Mouse (Mus musculus) CH12.LX (cell line): ENCODE measurements around the gene Skap1. TPM values are rescaled to one million over a fixed set of nuclear protein-coding genes. Genes with fewer than 3 reads are reported as not detected.

ENCODE experiments used
- DNase-seq: peaks from one replicate; pipeline ENCODE4 v3.0.0-alpha.2; 2013; ENCODE audit errors: extremely low read depth
- H3K27ac ChIP-seq: 2 replicates; pipeline ENCODE4 v1.5.1; 2012; ENCODE audit warnings: low read depth, mild to moderate bottlenecking, control low read depth, moderate library complexity; ENCODE audit not compliant: insufficient read depth
- H3K27me3 ChIP-seq: replicated peaks from 2 replicates; pipeline ENCODE3; 2012; ENCODE audit warnings: inconsistent platforms
- H3K36me3 ChIP-seq, 2 experiments: replicated peaks in 1 of 2; 2 replicates each; pipeline versions ENCODE3 to v1.6.1; 2012; ENCODE audit warnings: inconsistent platforms in 1 of 2, low read length in 1 of 2, mild to moderate bottlenecking in 1 of 2, mixed read lengths in 1 of 2, moderate library complexity in 1 of 2; ENCODE audit not compliant: control insufficient read depth in 1 of 2, insufficient read depth in 1 of 2
- H3K4me1 ChIP-seq, 2 experiments: 2 replicates each; pipeline ENCODE4 v1.6.1; 2012; ENCODE audit warnings: inconsistent platforms in 1 of 2, moderate library complexity in 1 of 2; ENCODE audit not compliant: insufficient read depth in 2 of 2, control insufficient read depth in 1 of 2
- H3K4me2 ChIP-seq: 2 replicates; pipeline ENCODE4 v1.6.1; 2012; ENCODE audit warnings: low read depth, mild to moderate bottlenecking, control low read depth; ENCODE audit not compliant: poor library complexity, insufficient read depth, severe bottlenecking
- H3K4me3 ChIP-seq, 3 experiments: fragments of 150-350 bp in 1 of 3; sonication (generic) in 1 of 3; replicated peaks in 1 of 3; 2 replicates each; pipeline versions ENCODE3 to v1.5.1; 2011 to 2012; ENCODE audit warnings: low read depth in 2 of 3, low read length in 2 of 3, mild to moderate bottlenecking in 2 of 3, moderate library complexity in 2 of 3, control low read depth in 1 of 3, improper control_type of control experiment in 1 of 3, inconsistent platforms in 1 of 3, mixed read lengths in 1 of 3; ENCODE audit not compliant: poor library complexity in 1 of 3
- H3K79me2 ChIP-seq: replicated peaks from 2 replicates; pipeline ENCODE4 v1.6.1; 2012; ENCODE audit warnings: mild to moderate bottlenecking, moderate library complexity; ENCODE audit not compliant: control insufficient read depth, poor library complexity, insufficient read depth, severe bottlenecking; ENCODE audit errors: extremely low read depth
- H3K9ac ChIP-seq: 2 replicates; pipeline ENCODE4 v1.6.1; 2012; ENCODE audit warnings: low read depth, mild to moderate bottlenecking, control low read depth, moderate library complexity; ENCODE audit not compliant: insufficient read depth
- H3K9me3 ChIP-seq: replicated peaks from 2 replicates; pipeline ENCODE3; 2012; ENCODE audit warnings: low read length, inconsistent platforms, mixed read lengths
- BHLHE40 ChIP-seq: IDR thresholded peaks from 2 replicates; pipeline ENCODE4 v1.6.1; 2011; ENCODE audit warnings: mild to moderate bottlenecking, low read depth, low read length, improper control_type of control experiment
- CHD1 ChIP-seq: IDR thresholded peaks from 2 replicates; pipeline ENCODE4 v1.6.1; 2012; ENCODE audit warnings: low read depth, low read length, improper control_type of control experiment, inconsistent platforms
- CHD2 ChIP-seq: IDR thresholded peaks from 2 replicates; pipeline ENCODE4 v1.6.1; 2011; ENCODE audit warnings: low read length, improper control_type of control experiment
- E2F4 ChIP-seq: IDR thresholded peaks from 2 replicates; pipeline ENCODE4 v1.6.1; 2011; ENCODE audit warnings: low read depth, low read length, improper control_type of control experiment; ENCODE audit not compliant: insufficient replicate concordance
- ELF1 ChIP-seq: IDR thresholded peaks from 2 replicates; pipeline ENCODE4 v1.6.1; 2014; ENCODE audit warnings: low read depth, mild to moderate bottlenecking, inconsistent platforms, low read length, improper control_type of control experiment
- ETS1 ChIP-seq: conservative IDR thresholded peaks from 2 replicates; pipeline ENCODE4 v1.6.1; 2012; ENCODE audit warnings: low read depth, mild to moderate bottlenecking, inconsistent platforms, low read length, improper control_type of control experiment, moderate library complexity
- GABPA ChIP-seq: IDR thresholded peaks from 2 replicates; pipeline ENCODE4 v1.6.1; 2012; ENCODE audit warnings: low read depth, low read length, improper control_type of control experiment, inconsistent platforms; ENCODE audit not compliant: insufficient replicate concordance
- HCFC1 ChIP-seq: IDR thresholded peaks from 2 replicates; pipeline ENCODE4 v1.6.1; 2012; ENCODE audit warnings: low read depth, mild to moderate bottlenecking, inconsistent platforms, low read length, improper control_type of control experiment
- JUND ChIP-seq: conservative IDR thresholded peaks from 2 replicates; pipeline ENCODE4 v1.6.1; 2011; ENCODE audit warnings: low read depth, low read length, improper control_type of control experiment
- MAFK ChIP-seq: IDR thresholded peaks from 2 replicates; pipeline ENCODE4 v1.6.1; 2011; ENCODE audit warnings: low read length, improper control_type of control experiment; ENCODE audit not compliant: insufficient replicate concordance
- MAX ChIP-seq: IDR thresholded peaks from 2 replicates; pipeline ENCODE4 v1.6.1; 2011; ENCODE audit warnings: low read length, improper control_type of control experiment
- MAZ ChIP-seq: IDR thresholded peaks from 2 replicates; pipeline ENCODE4 v1.6.1; 2012; ENCODE audit warnings: low read depth, mild to moderate bottlenecking, inconsistent platforms, low read length, improper control_type of control experiment, moderate library complexity
- MEF2A ChIP-seq: IDR thresholded peaks from 2 replicates; pipeline ENCODE4 v1.6.1; 2014; ENCODE audit warnings: low read depth, mild to moderate bottlenecking, inconsistent platforms, low read length, improper control_type of control experiment, borderline replicate concordance
- MXI1 ChIP-seq: IDR thresholded peaks from 2 replicates; pipeline ENCODE4 v1.6.1; 2011; ENCODE audit warnings: mild to moderate bottlenecking, low read depth, low read length, improper control_type of control experiment
- MYC ChIP-seq: IDR thresholded peaks from 2 replicates; pipeline ENCODE4 v1.6.1; 2011; ENCODE audit warnings: low read depth, mild to moderate bottlenecking, improper control_type of control experiment, low read length
- NELFE ChIP-seq: IDR thresholded peaks from 2 replicates; pipeline ENCODE4 v1.6.1; 2011; ENCODE audit warnings: low read depth, low read length, improper control_type of control experiment
- NRF1 ChIP-seq: IDR thresholded peaks from 2 replicates; pipeline ENCODE4 v1.6.1; 2014; ENCODE audit warnings: low read depth, mild to moderate bottlenecking, inconsistent platforms, low read length, improper control_type of control experiment, moderate library complexity
- PAX5 ChIP-seq: IDR thresholded peaks from 2 replicates; pipeline ENCODE4 v1.6.1; 2012; ENCODE audit warnings: low read length, inconsistent platforms, mixed read lengths
- POLR2A ChIP-seq: IDR thresholded peaks from 2 replicates; pipeline ENCODE4 v1.6.1; 2011; ENCODE audit warnings: low read depth, mild to moderate bottlenecking, improper control_type of control experiment, low read length
- RCOR1 ChIP-seq: conservative IDR thresholded peaks from 2 replicates; pipeline ENCODE4 v1.6.1; 2012; ENCODE audit warnings: low read depth, mild to moderate bottlenecking, inconsistent platforms, low read length, improper control_type of control experiment
- SIN3A ChIP-seq: IDR thresholded peaks from 2 replicates; pipeline ENCODE4 v1.6.1; 2012; ENCODE audit warnings: low read length, improper control_type of control experiment, inconsistent platforms
- SMC3 ChIP-seq: IDR thresholded peaks from 2 replicates; pipeline ENCODE4 v1.6.1; 2011; ENCODE audit warnings: low read depth, low read length, improper control_type of control experiment
- TBP ChIP-seq: conservative IDR thresholded peaks from 2 replicates; pipeline ENCODE4 v1.6.1; 2011; ENCODE audit warnings: low read depth, low read length, improper control_type of control experiment
- TCF12 ChIP-seq: IDR thresholded peaks from 2 replicates; pipeline ENCODE4 v1.6.1; 2014; ENCODE audit warnings: low read depth, mild to moderate bottlenecking, inconsistent platforms, low read length, improper control_type of control experiment
- USF1 ChIP-seq: IDR thresholded peaks from 2 replicates; pipeline ENCODE4 v1.6.1; 2014; ENCODE audit warnings: low read depth, mild to moderate bottlenecking, inconsistent platforms, low read length, improper control_type of control experiment
- USF2 ChIP-seq: conservative IDR thresholded peaks from 2 replicates; pipeline ENCODE4 v1.6.1; 2011; ENCODE audit warnings: low read depth, low read length, improper control_type of control experiment
- ZC3H11A ChIP-seq: IDR thresholded peaks from 2 replicates; pipeline ENCODE4 v1.6.1; 2012; ENCODE audit warnings: low read depth, mild to moderate bottlenecking, inconsistent platforms, low read length, improper control_type of control experiment
- ZKSCAN1 ChIP-seq: IDR thresholded peaks from 2 replicates; pipeline ENCODE4 v1.6.1; 2012; ENCODE audit warnings: low read depth, inconsistent platforms, low read length, improper control_type of control experiment, borderline replicate concordance
- ZMIZ1 ChIP-seq: IDR thresholded peaks from 2 replicates; pipeline ENCODE4 v1.6.1; 2012; ENCODE audit warnings: low read depth, mild to moderate bottlenecking, inconsistent platforms, low read length, improper control_type of control experiment
- ZNF384 ChIP-seq: IDR thresholded peaks from 2 replicates; pipeline ENCODE4 v1.6.1; 2012; ENCODE audit warnings: low read depth, low read length, improper control_type of control experiment, inconsistent platforms
- dilution Hi-C: fragments of 300-500 bp; cut with MboI; formaldehyde crosslinking; loops from 2 replicates; pipeline ENCODE4 v1.14.3; 2020; ENCODE audit warnings: low sequenced_read_pairs; ENCODE audit not compliant: extremely low pct_unique_long_range_greater_than_20kb, extremely low pct_ligation_motif_present
- in situ Hi-C: fragments of 300-500 bp; cut with MboI; formaldehyde crosslinking; loops from 3 replicates; pipeline ENCODE4 v1.14.3; 2019; ENCODE audit warnings: low sequenced_read_pairs, low pct_ligation_motif_present, low pct_unique_long_range_greater_than_20kb, mixed read lengths
- polyA plus RNA-seq: library from polyadenylated mRNA; unstranded; fragments of >175 nt; gene quantifications from 2 replicates; pipeline ENCODE4 v1.2.1, GENCODE M21; 2012; ENCODE audit warnings: low read depth; ENCODE audit not compliant: insufficient read length
- total RNA-seq, 2 experiments: library from RNA; depleted of rRNA; stranded (reverse); fragments of 300-350 nt in 1 of 2; fragments of >200 nt in 1 of 2; gene quantifications; 2 replicates each; pipeline ENCODE4 v1.2.3; 2012 to 2014

The Skap1 gene
- total and polyA plus RNA-seq, 3 experiments, result not detected

GRCm38 (mm10) chr11:96696168-96696727 lies 231.9 kb downstream of the Skap1 start:
- in situ Hi-C loops, result no loop called here
- no peak for DNase-seq
- Histone ChIP-seq H3K4me2 (no peak overlapping the region), H3K9ac (no peak overlapping the region), H3K27me3 (no peaks in the 10 kb centered on the region), H3K9me3 (no peaks in the 10 kb centered on the region), H3K36me3 (no peaks in the 10 kb centered on the region), H3K4me3 (no peak overlapping the region), H3K4me1 (peaks cover 3 to 21% of the 10 kb centered on the region in 2 experiments), H3K79me2 (no peaks in the 10 kb centered on the region), H3K27ac (no peak overlapping the region)
- no peak for TF ChIP-seq USF2
- no peak for TF ChIP-seq JUND
- no peak for TF ChIP-seq MXI1
- TF ChIP-seq POLR2A, result no peak
- no peak for TF ChIP-seq ZNF384
- no peak for TF ChIP-seq SMC3
- TF ChIP-seq SIN3A, result no peak
- no peak for TF ChIP-seq MAX
- dilution Hi-C loops, result no loop called here

GRCm38 (mm10) chr11:96696842-96697455 lies 232.6 kb downstream of the Skap1 start:
- no peak overlapping the region for H3K9ac ChIP-seq
- H3K4me1 ChIP-seq, result peaks cover 3 to 21% of the 10 kb centered on the region in 2 experiments
- TF ChIP-seq E2F4 (no peak), TCF12 (0 out of 2 replicates have a peak, but pooled peaks have one; percentile 43), SMC3 (no peak), USF2 (peak; percentile 100), ELF1 (0 out of 2 replicates have a peak, but pooled peaks have one; percentile 32), MYC (peak; percentile 59; the same call in 1 of the 2 replicates), USF1 (peak; percentile 99), ETS1 (peak; percentile 81), ZKSCAN1 (no peak), NELFE (peak; percentile 41; the same call in 1 of the 2 replicates), HCFC1 (peak; percentile 75), MAZ (peak; percentile 58; the same call in 1 of the 2 replicates), RCOR1 (no peak; the same call in 1 of the 2 replicates), ZMIZ1 (no peak), GABPA (no peak), PAX5 (no peak), CHD1 (peak; percentile 68; the same call in 1 of the 2 replicates), MAX (peak; percentile 99), NRF1 (0 out of 2 replicates have a peak, but pooled peaks have one; percentile 17), POLR2A (no peak), MEF2A (peak; percentile 73; the same call in 1 of the 2 replicates), TBP (no peak), CHD2 (0 out of 2 replicates have a peak, but pooled peaks have one; percentile 16), ZC3H11A (no peak), MXI1 (peak; percentile 28; the same call in 1 of the 2 replicates), MAFK (no peak), BHLHE40 (peak; percentile 97), ZNF384 (peak; percentile 95)

More at GRCm38 (mm10) chr11:96696842-96697455, 232.6 kb downstream of the Skap1 start:
- dilution Hi-C loops (no loop called here), in situ Hi-C loops (no loop called here)
- Histone ChIP-seq H3K79me2 (no peaks in the 10 kb centered on the region), H3K4me2 (peak overlapping the region; percentile 76), H3K27ac (no peak overlapping the region), H3K36me3 (no peaks in the 10 kb centered on the region), H3K27me3 (no peaks in the 10 kb centered on the region), H3K4me3 (no peak overlapping the region), H3K9me3 (no peaks in the 10 kb centered on the region)
- peak; percentile 93 for DNase-seq
